Mouse (Mus musculus) E14TG2a.4 (cell line): ENCODE results near the gene Hnrnph2.

ENCODE experiments used
- CTCF ChIP-seq: conservative IDR thresholded peaks from 2 replicates; pipeline ENCODE4 v1.5.1; 2014; ENCODE audit warnings: low read length
- POU5F1 ChIP-seq: IDR thresholded peaks from 2 replicates; pipeline ENCODE4 v1.6.1; 2014; ENCODE audit warnings: low read length, borderline replicate concordance

DNA sequence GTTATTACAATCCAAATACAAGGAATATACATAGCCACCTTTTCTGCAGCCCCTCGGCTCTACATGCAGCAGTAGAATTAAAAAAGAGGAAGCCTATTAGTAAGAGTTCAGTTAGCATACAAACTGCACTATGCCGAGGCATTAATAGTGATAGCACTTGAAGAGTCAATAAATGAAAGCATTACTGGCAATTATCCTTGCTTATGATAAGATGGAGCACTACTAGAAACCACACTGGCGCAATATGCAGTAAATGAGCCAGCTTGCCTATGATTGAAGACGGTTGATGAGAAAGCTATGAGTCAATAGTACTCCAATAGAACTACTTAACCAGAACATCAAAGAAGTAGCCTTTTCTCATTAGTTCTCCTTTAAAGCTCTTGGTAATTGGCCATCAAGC is 23.1 kb upstream of the Hnrnph2 start:
- TF ChIP-seq CTCF (no peak), POU5F1 (no peak)
